Mouse (Mus musculus) R1 (cell line): Measurements from ENCODE around the gene B3gnt8.

Experiments
- DNase-seq: peaks from one replicate; pipeline ENCODE4 v3.0.0-alpha.2; 2018; ENCODE audit warnings: low read depth, low spot score

B3gnt8 gene

GRCm38 (mm10) chr7:25618865-25619721, 7.4 kb upstream of the B3gnt8 start, which contains the start of gene Dmac2:
Gene Dmac2, plus strand, starts transcription at chr7:25619414.
- DNase-seq = peak; percentile 99

- DNase-seq = no peak
These were observed 6.8 kb upstream of the B3gnt8 start for GRCm38 (mm10) chr7:25619722-25619991.

GRCm38 (mm10) chr7:25620101-25620500, 6.4 kb upstream of the B3gnt8 start:
- no peak for DNase-seq

GRCm38 (mm10) chr7:25620751-25621150, 5.7 kb upstream of the B3gnt8 start:
- DNase-seq = no peak

GRCm38 (mm10) chr7:25623857-25624370, 2.5 kb upstream of the B3gnt8 start:
- DNase-seq = no peak

- DNase-seq = no peak
These were observed 1.6 kb upstream of the B3gnt8 start for GRCm38 (mm10) chr7:25624851-25625250.

- peak; percentile 78 for DNase-seq
These were observed 732 bp upstream of the B3gnt8 start for GRCm38 (mm10) chr7:25625594-25626250.

- peak; percentile 76 for DNase-seq
These were observed 1.2 kb downstream of the B3gnt8 start for GRCm38 (mm10) chr7:25627431-25628322.

GRCm38 (mm10) chr7:25628323-25628620, 1.8 kb downstream of the B3gnt8 start:
- DNase-seq = no peak

GRCm38 (mm10) chr7:25632679-25633078, 6.2 kb downstream of the B3gnt8 start:
- no peak for DNase-seq

- no peak for DNase-seq
These were observed 9.9 kb downstream of the B3gnt8 start for GRCm38 (mm10) chr7:25636373-25636772.

GRCm38 (mm10) chr7:25637099-25637498, 10.6 kb downstream of the B3gnt8 start:
- no peak for DNase-seq

GRCm38 (mm10) chr7:25639754-25640153, 13.3 kb downstream of the B3gnt8 start:
- DNase-seq = no peak

- no peak for DNase-seq
These were observed 17.7 kb downstream of the B3gnt8 start for GRCm38 (mm10) chr7:25644136-25644535.

- DNase-seq = no peak
These were observed 18.2 kb downstream of the B3gnt8 start for GRCm38 (mm10) chr7:25644631-25645030.

- DNase-seq = peak; percentile 48
These were observed 18.6 kb downstream of the B3gnt8 start for GRCm38 (mm10) chr7:25645074-25645473.

- peak; percentile 45 for DNase-seq
These were observed 21.2 kb downstream of the B3gnt8 start for GRCm38 (mm10) chr7:25647574-25648123.

GRCm38 (mm10) chr7:25649839-25650238, 23.4 kb downstream of the B3gnt8 start:
- no peak for DNase-seq

- peak; percentile 37 for DNase-seq
These were observed 24.8 kb downstream of the B3gnt8 start for GRCm38 (mm10) chr7:25651281-25651680.

- DNase-seq = no peak
These were observed 25.8 kb downstream of the B3gnt8 start for GRCm38 (mm10) chr7:25652244-25652759.

- peak; percentile 97 for DNase-seq
These were observed 29.4 kb downstream of the B3gnt8 start for GRCm38 (mm10) chr7:25655601-25656428.
